Mouse (Mus musculus): ENCODE measurements around the gene Slc25a47. TPM values are rescaled to one million over a fixed set of nuclear protein-coding genes. Genes with fewer than 3 reads are reported as not detected.
A peak's percentile ranks its signal among the peaks of the same experiment; 100 is the strongest.

The Slc25a47 gene
- polyA plus RNA-seq, 1 experiment, result 3.6 TPM

GRCm38 (mm10) chr12:108827641-108828040 is 8.2 kb upstream of the Slc25a47 start:
- Histone ChIP-seq H3K4me2 (ENCODE audit: low read depth) (no peak overlapping the region), H3K36me3 (ENCODE audit: control insufficient read depth, insufficient read depth) (no peaks in the 10 kb centered on the region), H3K4me3 (no peak overlapping the region), H3K27me3 (ENCODE audit: control insufficient read depth, insufficient read depth, insufficient read length) (no peaks in the 10 kb centered on the region), H3K79me2 (ENCODE audit: control insufficient read depth, insufficient read depth) (no peaks in the 10 kb centered on the region), H3ac (ENCODE audit: control insufficient read depth, insufficient read length) (no peak overlapping the region)
- no peak for TF ChIP-seq POLR2A (IDR thresholded peaks at IDR 0.05; ENCODE audit: insufficient read length, low read depth)
- no peak for TF ChIP-seq POLR2AphosphoS2 (IDR thresholded peaks at IDR 0.05; ENCODE audit: insufficient read length, low read depth)
- TF ChIP-seq MYOD1 (IDR thresholded peaks at IDR 0.05; ENCODE audit: control insufficient read depth in 1 of 3, insufficient read length in 2 of 3, low read depth in 2 of 3), result no peak
- no peak for TF ChIP-seq SRF (IDR thresholded peaks at IDR 0.05; ENCODE audit: control insufficient read depth, insufficient read length, low read depth)
- TF ChIP-seq MAX (IDR thresholded peaks at IDR 0.05; ENCODE audit: low read depth), result no peak
- TF ChIP-seq TCF12 (IDR thresholded peaks at IDR 0.05; ENCODE audit: insufficient read depth, poor library complexity, severe bottlenecking), result no peak
- TF ChIP-seq MYOG (IDR thresholded peaks at IDR 0.05; ENCODE audit: control insufficient read depth in 1 of 3, insufficient read depth in 1 of 3, insufficient read length in 2 of 3, low read depth in 2 of 3), result no peak

GRCm38 (mm10) chr12:108829636-108830035 is 6.2 kb upstream of the Slc25a47 start:
- no peaks in the 10 kb centered on the region for H3K36me3 ChIP-seq (ENCODE audit: control insufficient read depth, insufficient read depth)
- H3K79me2 ChIP-seq (ENCODE audit: control insufficient read depth, insufficient read depth), result no peaks in the 10 kb centered on the region
- H3K4me3 ChIP-seq, result no peak overlapping the region
- TF ChIP-seq MYOD1 (IDR thresholded peaks at IDR 0.05; ENCODE audit: control insufficient read depth in 1 of 3, insufficient read length in 2 of 3, low read depth in 2 of 3) (no peak), TCF12 (IDR thresholded peaks at IDR 0.05; ENCODE audit: insufficient read depth, poor library complexity, severe bottlenecking) (no peak), SRF (IDR thresholded peaks at IDR 0.05; ENCODE audit: control insufficient read depth, insufficient read length, low read depth) (no peak), MYOG (IDR thresholded peaks at IDR 0.05; ENCODE audit: control insufficient read depth in 1 of 3, insufficient read depth in 1 of 3, insufficient read length in 2 of 3, low read depth in 2 of 3) (no peak), POLR2A (IDR thresholded peaks at IDR 0.05; ENCODE audit: insufficient read length, low read depth) (no peak), USF1 (IDR thresholded peaks at IDR 0.05; ENCODE audit: low read depth) (no peak), TCF3 (IDR thresholded peaks at IDR 0.05; ENCODE audit: insufficient read length, low read depth) (no peak), MAX (IDR thresholded peaks at IDR 0.05; ENCODE audit: low read depth) (no peak), REST (IDR thresholded peaks at IDR 0.05; ENCODE audit: insufficient read depth, insufficient read length) (no peak), CEBPB (IDR thresholded peaks at IDR 0.05; ENCODE audit: insufficient read depth, poor library complexity, severe bottlenecking) (no peak), E2F4 (IDR thresholded peaks at IDR 0.05; ENCODE audit: insufficient read depth) (no peak), POLR2AphosphoS2 (IDR thresholded peaks at IDR 0.05; ENCODE audit: insufficient read length, low read depth) (no peak)
- H3ac ChIP-seq (ENCODE audit: control insufficient read depth, insufficient read length), result no peak overlapping the region
- no peaks in the 10 kb centered on the region for H3K27me3 ChIP-seq (ENCODE audit: control insufficient read depth, insufficient read depth, insufficient read length)
- H3K4me2 ChIP-seq (ENCODE audit: low read depth), result no peak overlapping the region

- no peak for TF ChIP-seq MAX (IDR thresholded peaks at IDR 0.05; ENCODE audit: low read depth)
- TF ChIP-seq TCF3 (IDR thresholded peaks at IDR 0.05; ENCODE audit: insufficient read length, low read depth), result no peak
- no peak for TF ChIP-seq CEBPB (IDR thresholded peaks at IDR 0.05; ENCODE audit: insufficient read depth, poor library complexity, severe bottlenecking)
- no peak for TF ChIP-seq TCF12 (IDR thresholded peaks at IDR 0.05; ENCODE audit: insufficient read depth, poor library complexity, severe bottlenecking)
- TF ChIP-seq USF1 (IDR thresholded peaks at IDR 0.05; ENCODE audit: low read depth), result no peak
- no peak for TF ChIP-seq MYOD1 (IDR thresholded peaks at IDR 0.05; ENCODE audit: control insufficient read depth in 1 of 3, insufficient read length in 2 of 3, low read depth in 2 of 3)
- no peak for TF ChIP-seq E2F4 (IDR thresholded peaks at IDR 0.05; ENCODE audit: insufficient read depth)
- TF ChIP-seq MYOG (IDR thresholded peaks at IDR 0.05; ENCODE audit: control insufficient read depth in 1 of 3, insufficient read depth in 1 of 3, insufficient read length in 2 of 3, low read depth in 2 of 3), result no peak
- TF ChIP-seq POLR2A (IDR thresholded peaks at IDR 0.05; ENCODE audit: insufficient read length, low read depth), result no peak
- TF ChIP-seq SRF (IDR thresholded peaks at IDR 0.05; ENCODE audit: control insufficient read depth, insufficient read length, low read depth), result no peak
- no peak for TF ChIP-seq POLR2AphosphoS2 (IDR thresholded peaks at IDR 0.05; ENCODE audit: insufficient read length, low read depth)
- no peak for TF ChIP-seq REST (IDR thresholded peaks at IDR 0.05; ENCODE audit: insufficient read depth, insufficient read length)
- no peaks in the 10 kb centered on the region for H3K79me2 ChIP-seq (ENCODE audit: control insufficient read depth, insufficient read depth)
- H3K36me3 ChIP-seq (ENCODE audit: control insufficient read depth, insufficient read depth), result no peaks in the 10 kb centered on the region
Observed at GRCm38 (mm10) chr12:108830358-108830757, 5.5 kb upstream of the Slc25a47 start.

GRCm38 (mm10) chr12:108831966-108832643 is 3.7 kb upstream of the Slc25a47 start:
- Histone ChIP-seq H3K4me2 (ENCODE audit: low read depth) (peak overlapping the region; percentile 96), H3K36me3 (ENCODE audit: control insufficient read depth, insufficient read depth) (no peaks in the 10 kb centered on the region), H3K27me3 (ENCODE audit: control insufficient read depth, insufficient read depth, insufficient read length) (no peaks in the 10 kb centered on the region), H3ac (ENCODE audit: control insufficient read depth, insufficient read length) (no peak overlapping the region), H3K79me2 (ENCODE audit: control insufficient read depth, insufficient read depth) (peaks cover 11% of the 10 kb centered on the region), H3K4me3 (peak overlapping the region; percentile 20)
- TF ChIP-seq MYOG (IDR thresholded peaks at IDR 0.05; ENCODE audit: control insufficient read depth in 1 of 3, insufficient read depth in 1 of 3, insufficient read length in 2 of 3, low read depth in 2 of 3) (peak; percentile 33 to 91 (median 54)), CEBPB (IDR thresholded peaks at IDR 0.05; ENCODE audit: insufficient read depth, poor library complexity, severe bottlenecking) (peak; percentile 92), TCF3 (IDR thresholded peaks at IDR 0.05; ENCODE audit: insufficient read length, low read depth) (no peak), MYOD1 (IDR thresholded peaks at IDR 0.05; ENCODE audit: control insufficient read depth in 1 of 3, insufficient read length in 2 of 3, low read depth in 2 of 3) (peak in 2 of 3 experiments; percentile 83), POLR2A (IDR thresholded peaks at IDR 0.05; ENCODE audit: insufficient read length, low read depth) (peak; percentile 87), TCF12 (IDR thresholded peaks at IDR 0.05; ENCODE audit: insufficient read depth, poor library complexity, severe bottlenecking) (peak; percentile 54), POLR2AphosphoS2 (IDR thresholded peaks at IDR 0.05; ENCODE audit: insufficient read length, low read depth) (peak; percentile 89), USF1 (IDR thresholded peaks at IDR 0.05; ENCODE audit: low read depth) (no peak), REST (IDR thresholded peaks at IDR 0.05; ENCODE audit: insufficient read depth, insufficient read length) (no peak), SRF (IDR thresholded peaks at IDR 0.05; ENCODE audit: control insufficient read depth, insufficient read length, low read depth) (no peak)

More at GRCm38 (mm10) chr12:108830358-108830757, 5.5 kb upstream of the Slc25a47 start:
- no peaks in the 10 kb centered on the region for H3K27me3 ChIP-seq (ENCODE audit: control insufficient read depth, insufficient read depth, insufficient read length)
- H3ac ChIP-seq (ENCODE audit: control insufficient read depth, insufficient read length), result no peak overlapping the region
- H3K4me2 ChIP-seq (ENCODE audit: low read depth), result no peak overlapping the region
- H3K4me3 ChIP-seq, result no peak overlapping the region

All from myocyte (in vitro differentiated cells).